Mouse (Mus musculus) heart, embryonic 13.5 days (tissue): ENCODE measurements around the gene Hs2st1. TPM values are rescaled to one million over a fixed set of nuclear protein-coding genes. Genes with fewer than 3 reads are reported as not detected.

Experiments used
- ATAC-seq: fragments of 200-750 bp; cut with Nextera tagmentation; 2 replicates; pipeline ENCODE4 v1.8.0; 2017; ENCODE audit warnings: moderate TSS enrichment; ENCODE audit not compliant: insufficient number of reproducible peaks, low FRiP score, low TSS enrichment; ENCODE audit errors: extremely low read depth
- H3K27ac ChIP-seq: fragments of 300-500 bp; sonication (generic); replicated peaks from 2 replicates; pipeline ENCODE4 v1.5.1; 2015; ENCODE audit warnings: moderate library complexity, mild to moderate bottlenecking, inconsistent platforms
- H3K27me3 ChIP-seq: fragments of 300-500 bp; sonication (generic); replicated peaks from 2 replicates; pipeline ENCODE4 v1.6.1; 2015; ENCODE audit warnings: mild to moderate bottlenecking, inconsistent platforms
- H3K36me3 ChIP-seq: fragments of 300-500 bp; sonication (generic); 2 replicates; pipeline ENCODE4 v1.6.1; 2015; ENCODE audit warnings: mild to moderate bottlenecking, inconsistent platforms
- H3K4me1 ChIP-seq: fragments of 300-500 bp; sonication (generic); 2 replicates; pipeline ENCODE4 v1.6.1; 2015; ENCODE audit warnings: inconsistent platforms
- H3K4me2 ChIP-seq: fragments of 300-500 bp; sonication (generic); 2 replicates; pipeline ENCODE4 v1.6.1; 2015; ENCODE audit warnings: inconsistent platforms, mild to moderate bottlenecking, moderate library complexity
- H3K4me3 ChIP-seq: fragments of 300-500 bp; sonication (generic); 2 replicates; pipeline ENCODE4 v1.5.1; 2015; ENCODE audit warnings: moderate library complexity, mild to moderate bottlenecking, inconsistent platforms
- H3K9ac ChIP-seq: fragments of 300-500 bp; sonication (generic); 2 replicates; pipeline ENCODE4 v1.6.1; 2015; ENCODE audit warnings: inconsistent platforms, mild to moderate bottlenecking, moderate library complexity
- H3K9me3 ChIP-seq: fragments of 300-500 bp; sonication (generic); 2 replicates; pipeline ENCODE4 v1.6.1; 2016; ENCODE audit warnings: inconsistent platforms
- WGBS: fragments of 180-500 bp; shearing (Covaris S2); methylation state at CpG from one replicate; pipeline ENCODE4 v1.1.7; 2015; ENCODE audit warnings: mixed read lengths; 5-methylcytosine and 5-hydroxymethylcytosine counted together
- polyA plus RNA-seq: library from polyadenylated mRNA; unstranded; fragments of >200 nt; fragmentation: Nextera tagmentation; extraction: Ambion mirVana; gene quantifications from 2 replicates; pipeline ENCODE4 v1.2.1, GENCODE M21; 2015

The Hs2st1 gene
- polyA plus RNA-seq, 1 experiment from 2014 or later, result 6.8 TPM

DNA sequence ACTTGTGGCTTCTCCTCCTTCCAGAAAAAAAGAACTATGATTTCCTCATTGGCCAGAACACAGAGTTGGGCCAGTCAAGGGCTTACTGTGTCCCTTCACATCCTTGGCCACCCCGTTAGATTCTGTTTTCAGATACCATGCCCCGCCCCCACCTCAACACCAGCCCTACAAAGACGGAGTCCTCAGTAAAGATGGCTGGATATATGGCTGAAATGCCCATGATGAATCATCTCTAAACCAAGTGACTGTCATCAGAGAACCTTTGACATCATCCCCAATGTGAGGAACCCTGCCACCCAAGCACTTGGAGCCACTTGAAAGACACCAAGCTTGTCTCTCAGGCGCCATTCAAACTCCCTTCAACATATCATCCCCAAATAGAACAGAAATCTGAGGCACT lies 190.2 kb downstream of the Hs2st1 start:
- no peak overlapping the region for H3K4me3 ChIP-seq
- H3K9me3 ChIP-seq, result no peaks in the 10 kb centered on the region
- H3K4me2 ChIP-seq, result no peak overlapping the region
- 84% methylated on average over 4 of the region's 4 CpGs for WGBS
- no peak overlapping the region for H3K9ac ChIP-seq
- no peaks in the 10 kb centered on the region for H3K36me3 ChIP-seq
- H3K27ac ChIP-seq, result no peak overlapping the region
- ATAC-seq, result no peak
- peaks cover 16% of the 10 kb centered on the region for H3K4me1 ChIP-seq
- peaks cover 7% of the 10 kb centered on the region; the same call in 1 of the 2 replicates for H3K27me3 ChIP-seq

Other genes starting within 250 kb of the Hs2st1 start
- gene Selenof, start 123 bp upstream of the Hs2st1 start, polyA plus RNA-seq, result 425 and 459 TPM in 2 replicates
- gene Sh3glb1, start 150.2 kb upstream of the Hs2st1 start, polyA plus RNA-seq, result 124 and 134 TPM in 2 replicates
- gene Clca3a1, start 190.8 kb upstream of the Hs2st1 start, polyA plus RNA-seq, result 18.6 TPM in 2 replicates
- gene Clca3a2, start 249.3 kb upstream of the Hs2st1 start, polyA plus RNA-seq, result 2.8 and 7.3 TPM in 2 replicates